In the genomic region with DNA sequence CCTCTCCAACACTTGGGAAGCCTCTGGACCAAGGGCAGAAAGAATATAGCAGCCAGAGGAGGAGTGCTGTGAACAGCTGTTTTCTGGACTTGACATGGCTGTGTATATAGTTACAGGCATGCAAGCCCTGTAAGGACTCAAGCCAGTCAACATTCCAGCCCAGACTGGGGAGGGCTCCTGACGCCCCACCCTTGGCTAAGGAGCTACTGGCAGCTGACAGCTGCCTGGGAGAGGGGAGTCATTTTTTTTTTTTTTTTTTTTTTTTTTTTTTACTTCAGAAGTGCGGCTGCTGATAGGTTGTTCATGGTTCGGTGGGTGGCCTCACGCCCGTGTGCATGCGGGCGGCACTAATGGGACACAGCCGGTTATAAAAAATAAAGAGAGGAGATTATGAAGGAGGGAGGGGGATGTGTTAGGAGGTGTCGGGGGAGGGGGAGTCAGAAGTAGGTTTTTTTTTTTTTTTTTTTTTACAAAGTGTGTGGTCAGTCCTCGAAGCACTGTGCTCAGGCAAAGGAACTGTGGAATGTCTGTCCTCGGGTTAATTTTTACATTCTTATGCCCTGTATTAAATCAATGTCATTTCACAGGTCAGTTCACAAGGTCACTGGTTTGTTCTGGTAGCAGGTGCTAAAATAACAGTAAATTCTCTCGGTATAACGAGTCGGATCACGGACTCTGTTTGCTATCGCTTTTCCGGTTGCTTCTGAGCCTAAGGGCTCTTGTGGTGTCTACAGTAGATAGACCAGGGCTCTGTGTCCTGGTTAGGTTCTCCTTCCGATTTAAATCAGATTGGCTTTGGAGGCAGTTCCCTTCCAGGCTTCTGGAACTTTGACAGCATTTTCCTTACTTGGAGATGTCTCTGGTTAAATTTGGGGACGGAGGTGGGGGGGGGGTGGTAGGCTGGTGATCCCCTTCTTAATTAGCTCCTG, we compare ENCODE assay signal across 8 mouse cellular contexts.
DNase-seq lines count a peak whose midpoint lies in the region; ATAC-seq and TF ChIP-seq lines count a peak whose summit lies in the region.

No protein-coding gene starts in this region.

- H3K9me3 ChIP-seq in hindbrain, embryonic 13.5 days: no peaks in the 10 kb centered on the region
- no peaks in the 10 kb centered on the region for H3K9me3 ChIP-seq in limb, embryonic 15.5 days
- H3K9me3 ChIP-seq in midbrain, postnatal 0 days (ENCODE audit: low read length): no peaks in the 10 kb centered on the region

- no peak overlapping the region for H3K9ac ChIP-seq in hindbrain, embryonic 13.5 days
- H3K9ac ChIP-seq in limb, embryonic 15.5 days: no peak overlapping the region
- no peak overlapping the region for H3K9ac ChIP-seq in midbrain, postnatal 0 days (replicated peaks; ENCODE audit: low read length, poor library complexity, severe bottlenecking)

- peak overlapping the region; percentile 45 for H3K4me2 ChIP-seq in hindbrain, embryonic 13.5 days
- peak overlapping the region; percentile 35 for H3K4me2 ChIP-seq in limb, embryonic 15.5 days
- peak overlapping the region; percentile 32 for H3K4me2 ChIP-seq in midbrain, postnatal 0 days (ENCODE audit: low read depth, low read length, poor library complexity, severe bottlenecking)

- H3K27me3 ChIP-seq in hindbrain, embryonic 13.5 days: 0 out of 2 replicates have a peak, but pooled peaks cover 7% of the 10 kb centered on the region
- H3K27me3 ChIP-seq in limb, embryonic 15.5 days: no peaks in the 10 kb centered on the region
- H3K27me3 ChIP-seq in midbrain, postnatal 0 days (ENCODE audit: insufficient read depth, low read length): peaks cover 3% of the 10 kb centered on the region

- peaks cover 16% of the 10 kb centered on the region for H3K4me1 ChIP-seq in hindbrain, embryonic 13.5 days (replicated peaks)
- peaks cover 20% of the 10 kb centered on the region for H3K4me1 ChIP-seq in limb, embryonic 15.5 days
- no peaks in the 10 kb centered on the region for H3K4me1 ChIP-seq in midbrain, postnatal 0 days (ENCODE audit: insufficient read depth, low read length)

- H3K36me3 ChIP-seq in hindbrain, embryonic 13.5 days: no peaks in the 10 kb centered on the region
- H3K36me3 ChIP-seq in limb, embryonic 15.5 days: no peaks in the 10 kb centered on the region
- no peaks in the 10 kb centered on the region for H3K36me3 ChIP-seq in midbrain, postnatal 0 days (ENCODE audit: insufficient read depth, low read length)

- no peak for TF ChIP-seq POLR2A in brain, embryonic 14.5 days (IDR thresholded peaks at IDR 0.05; ENCODE audit: borderline replicate concordance, extremely low read depth, insufficient read depth, insufficient read length, poor library complexity, severe bottlenecking)

- peak overlapping the region; percentile 23 for H3K4me3 ChIP-seq in hindbrain, embryonic 13.5 days
- H3K4me3 ChIP-seq in limb, embryonic 15.5 days: peak overlapping the region; percentile 12
- no peak overlapping the region for H3K4me3 ChIP-seq in midbrain, postnatal 0 days (ENCODE audit: low read depth, low read length)

- ATAC-seq in hindbrain, embryonic 13.5 days (ENCODE audit: low FRiP score): 0 out of 2 replicates have a peak, but pooled peaks have one; percentile 49
- peak; percentile 89 for ATAC-seq in limb, embryonic 15.5 days (ENCODE audit: insufficient number of reproducible peaks, low FRiP score, low TSS enrichment, low read depth)
- no peak for ATAC-seq in midbrain, postnatal 0 days (ENCODE audit: low FRiP score)
- no peak for ATAC-seq in erythroid progenitor cell, adult 5-6 weeks (replicated peaks; ENCODE audit: low FRiP score, poor library complexity, severe bottlenecking)

- DNase-seq in brain, embryonic 14.5 days (ENCODE audit: low read depth): peak; percentile 82
- DNase-seq in forelimb bud, embryonic 11.5 days (ENCODE audit: low read depth, low spot score): peak; percentile 67
- DNase-seq in midbrain, postnatal 0 days (ENCODE audit: low spot score): peak; percentile 32
- no peak for DNase-seq in layer of hippocampus, adult 9-11 months
- DNase-seq in left cerebral cortex, adult 9 months (ENCODE audit: low spot score in 2 of 2): no peak

- no peak for TF ChIP-seq CTCF in brain, embryonic 14.5 days (IDR thresholded peaks at IDR 0.05; ENCODE audit: borderline replicate concordance, extremely low read depth, insufficient read depth, insufficient read length)
- no peak for TF ChIP-seq CTCF in midbrain, postnatal 0 days (IDR thresholded peaks at IDR 0.05)

- H3K27ac ChIP-seq in hindbrain, embryonic 13.5 days: no peak overlapping the region
- 0 out of 2 replicates have a peak overlapping the region, but pooled peaks have one; percentile 24 for H3K27ac ChIP-seq in limb, embryonic 15.5 days
- no peak overlapping the region for H3K27ac ChIP-seq in midbrain, postnatal 0 days (ENCODE audit: low read depth, low read length)

- WGBS in hindbrain, embryonic 13.5 days: 12% methylated on average over 19 of the region's 19 CpGs
- 7% methylated on average over 19 of the region's 19 CpGs for WGBS in limb, embryonic 15.5 days
- 17% methylated on average over 19 of the region's 19 CpGs for WGBS in midbrain, postnatal 0 days

Comparison
In these comparisons a context has a peak if more than half of its experiments do, and no peak if none do; other contexts are left out.
1. DNase-seq: peak in brain, embryonic 14.5 days (single experiment), forelimb bud, embryonic 11.5 days (single experiment) and midbrain, postnatal 0 days (single experiment); none in layer of hippocampus, adult 9-11 months (single experiment) and left cerebral cortex, adult 9 months (0 of 2).
2. ATAC-seq: peak in hindbrain, embryonic 13.5 days (single experiment) and limb, embryonic 15.5 days (single experiment); none in midbrain, postnatal 0 days (single experiment) and erythroid progenitor cell, adult 5-6 weeks (single experiment).
3. Peak in every context shown above with its lines, with median percentiles within 50 percentile points of each other: H3K4me2 ChIP-seq.